Mouse (Mus musculus) olfactory bulb, adult 2 months (tissue): Measurements from ENCODE around the gene Rnf113a1. TPM values are rescaled to one million over a fixed set of nuclear protein-coding genes. Genes with fewer than 3 reads are reported as not detected.
"Not testable (repeated sequence)": the region's sequence is repeated elsewhere in the genome, so short reads cannot be mapped to it uniquely, and the experiment has no call there.

Experiments used
- H3K27ac ChIP-seq: fragments of 200-500 bp; 2 replicates; pipeline ENCODE4 v1.5.1; 2012; ENCODE audit warnings: low read depth, low read length; ENCODE audit not compliant: insufficient read depth
- H3K4me1 ChIP-seq: fragments of 200-500 bp; 2 replicates; pipeline ENCODE4 v1.6.1; 2012; ENCODE audit warnings: low read length; ENCODE audit not compliant: control insufficient read depth, insufficient read depth
- H3K4me3 ChIP-seq: fragments of 200-500 bp; 2 replicates; pipeline ENCODE4 v1.5.1; 2012; ENCODE audit warnings: mild to moderate bottlenecking, low read depth, low read length, moderate library complexity; ENCODE audit not compliant: insufficient read depth
- CTCF ChIP-seq: fragments of 200-500 bp; IDR thresholded peaks from 2 replicates; pipeline ENCODE4 v1.5.1; 2012; ENCODE audit warnings: low read depth, mild to moderate bottlenecking, low read length, moderate library complexity; ENCODE audit not compliant: insufficient read depth
- POLR2A ChIP-seq: fragments of 200-500 bp; IDR thresholded peaks from 2 replicates; pipeline ENCODE4 v1.6.1; 2012; ENCODE audit warnings: mild to moderate bottlenecking, low read depth, low read length, moderate library complexity; ENCODE audit not compliant: insufficient read depth
- WGBS: fragments of 180-500 bp; shearing (Covaris S2); methylation state at CpG from one replicate; pipeline ENCODE4 v1.1.7; 2018; 5-methylcytosine and 5-hydroxymethylcytosine counted together
- polyA plus RNA-seq: library from polyadenylated mRNA; stranded (reverse); fragments of >200 nt; gene quantifications from 2 replicates; pipeline ENCODE4 v1.2.4, GENCODE M21; 2012; ENCODE audit warnings: low replicate concordance; ENCODE audit not compliant: missing spikeins, insufficient read depth, insufficient read length

Gene Rnf113a1
- not detected in 2 replicates for polyA plus RNA-seq

- peak within 1 kb of the TSS; percentile 36 for H3K27ac ChIP-seq
- TF ChIP-seq CTCF, result no peak
- TF ChIP-seq POLR2A, result no peak
- H3K4me1 ChIP-seq, result no peaks in the 10 kb centered on the region
- WGBS, result 15% methylated on average over 63 of the region's 63 CpGs
- peak within 1 kb of the TSS; percentile 91 for H3K4me3 ChIP-seq
Observed at GRCm38 (mm10) chrX:37191105-37191743, at the start of gene Rnf113a1, which contains the start of gene Ndufa1. Gene Rnf113a1, plus strand, starts transcription at chrX:37191245. Gene Ndufa1, minus strand, starts transcription at chrX:37191163.

DNA sequence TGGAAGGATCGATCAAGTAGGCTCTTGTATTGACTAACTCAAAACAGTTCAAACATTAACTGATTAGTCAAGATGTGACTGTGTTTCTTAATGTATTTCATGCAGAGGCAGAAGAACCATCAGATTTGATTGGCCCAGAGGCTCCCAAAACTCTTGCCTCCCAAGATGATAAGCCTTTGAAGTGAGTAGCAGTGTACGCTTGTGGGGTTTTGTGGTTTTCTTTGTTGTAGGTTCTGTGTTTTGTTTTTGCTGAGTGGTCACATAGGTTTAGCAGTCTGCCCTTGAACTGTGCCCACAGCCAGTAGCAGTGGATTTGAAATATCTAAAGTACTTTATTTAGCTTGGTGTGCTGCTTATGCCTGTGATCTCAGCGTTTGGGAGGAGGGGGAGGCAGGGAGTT is 49.3 kb upstream of the Rnf113a1 start:
- 93% methylated on average over 3 of the region's 3 CpGs for WGBS
- Histone ChIP-seq H3K4me3 (no peak overlapping the region), H3K4me1 (no peaks in the 10 kb centered on the region), H3K27ac (no peak overlapping the region)
- no peak for TF ChIP-seq POLR2A
- TF ChIP-seq CTCF, result no peak

DNA sequence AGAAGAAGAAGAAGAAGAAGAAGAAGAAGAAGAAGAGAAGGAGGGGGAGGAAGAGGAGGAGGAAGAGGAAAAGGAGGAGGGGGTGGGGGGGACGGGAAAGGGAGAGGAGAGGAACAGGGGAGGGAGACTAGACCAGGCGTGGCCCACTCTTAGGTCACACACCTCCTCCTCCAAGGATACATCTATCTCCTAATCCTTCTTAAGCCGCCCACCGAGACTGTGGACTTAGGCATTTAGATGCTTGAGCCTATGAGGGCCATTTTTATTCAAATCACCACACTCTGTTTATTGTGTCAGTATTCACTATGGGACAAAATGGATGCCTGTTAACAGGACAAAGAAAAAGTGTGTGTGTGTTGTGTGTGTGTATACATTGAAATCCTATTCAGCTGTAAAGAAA is 46.5 kb upstream of the Rnf113a1 start:
- H3K4me1 ChIP-seq, H3K4me3 ChIP-seq, H3K27ac ChIP-seq: not testable (repeated sequence)
- WGBS, result 66% methylated on average over 2 of the region's 4 CpGs

DNA sequence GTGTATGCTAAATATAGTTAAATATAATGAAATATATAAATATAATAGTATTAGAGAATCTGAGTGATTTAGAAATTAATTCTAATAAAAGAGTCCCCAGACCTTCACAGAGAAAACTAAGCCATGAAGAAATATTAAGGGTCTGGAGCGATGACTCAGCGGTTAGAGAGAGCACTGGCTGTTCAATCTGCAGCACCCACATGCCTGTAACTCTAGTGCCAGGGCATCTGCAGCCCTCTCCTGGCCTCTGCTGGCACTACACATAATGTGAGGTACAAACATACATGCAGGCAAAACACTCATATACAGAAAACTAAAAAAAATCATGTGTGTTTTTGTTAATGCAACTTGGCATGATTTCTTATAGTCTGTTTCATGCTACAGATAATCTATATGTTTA is 46.1 kb upstream of the Rnf113a1 start:
- H3K4me3 ChIP-seq, result no peak overlapping the region
- no peak overlapping the region for H3K27ac ChIP-seq
- 86% methylated on average over 2 of the region's 2 CpGs for WGBS
- TF ChIP-seq CTCF (no peak), POLR2A (no peak)
- H3K4me1 ChIP-seq, result no peaks in the 10 kb centered on the region

DNA sequence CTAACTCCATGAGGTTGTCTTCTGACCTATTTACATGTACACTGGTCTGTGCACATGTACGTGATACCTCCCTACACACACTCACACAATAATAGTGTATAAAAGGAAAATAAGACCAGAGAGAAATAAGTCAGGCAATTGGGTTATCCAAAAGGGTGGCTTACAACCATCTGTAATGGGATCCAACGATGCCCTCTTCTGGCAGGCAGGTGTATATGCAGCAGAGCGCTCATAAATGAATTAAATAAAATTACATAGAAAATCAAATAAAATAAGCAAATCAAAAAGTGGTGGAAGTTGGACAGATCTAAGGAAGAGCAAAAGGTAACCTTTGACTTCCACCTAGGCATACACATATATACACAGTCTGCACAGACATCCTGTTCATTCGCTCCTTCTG is 33.2 kb upstream of the Rnf113a1 start:
- TF ChIP-seq CTCF (no peak), POLR2A (no peak)
- 70% methylated on average over 4 of the region's 4 CpGs for WGBS

GRCm38 (mm10) chrX:37161169-37161568 is 29.9 kb upstream of the Rnf113a1 start:
- WGBS, result 53% methylated on average over 10 of the region's 10 CpGs
- TF ChIP-seq CTCF, result no peak
- no peak for TF ChIP-seq POLR2A
- Histone ChIP-seq H3K4me3 (no peak overlapping the region), H3K27ac (no peak overlapping the region), H3K4me1 (no peaks in the 10 kb centered on the region; the same call in 1 of the 2 replicates)

More for the DNA sequence above, 33.2 kb upstream of the Rnf113a1 start:
- no peak overlapping the region for H3K4me3 ChIP-seq
- no peak overlapping the region for H3K27ac ChIP-seq
- H3K4me1 ChIP-seq, result no peaks in the 10 kb centered on the region; the same call in 1 of the 2 replicates

DNA sequence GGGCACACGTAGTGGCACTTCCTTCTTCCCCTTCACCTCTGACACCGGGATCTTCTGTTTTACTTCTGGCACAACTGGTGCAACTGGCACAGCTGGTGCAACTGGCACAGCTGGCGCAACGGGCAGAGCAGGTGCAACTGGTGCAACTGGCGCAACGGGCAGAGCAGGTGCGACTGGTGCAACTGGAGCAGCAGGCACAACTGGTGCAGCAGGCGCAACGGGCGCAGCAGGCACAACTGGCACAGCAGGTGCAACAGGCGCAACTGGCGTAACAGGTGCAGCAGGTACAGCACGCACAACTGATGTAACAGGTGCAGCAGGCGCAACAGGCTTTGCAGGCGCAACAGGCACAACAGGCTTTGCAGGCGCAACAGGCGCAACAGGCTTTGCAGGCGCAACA is 27.9 kb upstream of the Rnf113a1 start:
- TF ChIP-seq CTCF, result no peak
- TF ChIP-seq POLR2A, result no peak
- Histone ChIP-seq H3K4me3 (no peak overlapping the region), H3K27ac (no peak overlapping the region), H3K4me1 (no peaks in the 10 kb centered on the region; the same call in 1 of the 2 replicates)
- 81% methylated on average over 18 of the region's 18 CpGs for WGBS

GRCm38 (mm10) chrX:37167085-37167484 is 24.0 kb upstream of the Rnf113a1 start:
- Histone ChIP-seq H3K27ac (no peak overlapping the region), H3K4me3 (no peak overlapping the region), H3K4me1 (no peaks in the 10 kb centered on the region)
- TF ChIP-seq CTCF, result no peak
- no peak for TF ChIP-seq POLR2A
- 36% methylated on average over 3 of the region's 3 CpGs for WGBS

DNA sequence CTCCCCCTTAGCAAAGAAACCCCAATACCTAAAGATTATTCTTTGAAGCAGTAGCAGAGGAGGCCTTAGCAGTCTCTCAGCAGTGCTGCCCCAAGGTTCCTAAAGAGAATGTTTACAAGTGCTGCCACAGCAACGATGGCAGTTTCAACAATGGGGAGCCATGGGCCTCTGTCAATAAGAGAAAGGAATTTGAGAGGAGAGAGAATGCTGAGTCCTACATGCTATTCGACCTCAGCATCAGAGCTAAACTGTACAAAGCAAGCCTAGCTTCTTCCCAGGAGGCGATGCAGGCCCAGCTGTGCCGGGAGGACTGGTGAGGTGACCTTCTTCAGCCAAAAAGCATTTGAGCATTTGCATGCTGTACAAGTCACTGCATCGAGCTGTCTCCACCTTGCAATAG is 22.3 kb upstream of the Rnf113a1 start, which contains the start of gene Akap14:
Gene Akap14, minus strand, starts transcription at position 101 of the 400 bp plus-strand sequence.
- Histone ChIP-seq H3K4me1 (no peaks in the 10 kb centered on the region), H3K27ac (no peak within 1 kb of the TSS), H3K4me3 (no peak within 1 kb of the TSS)
- 46% methylated on average over 5 of the region's 5 CpGs for WGBS
- TF ChIP-seq CTCF (no peak), POLR2A (no peak)

DNA sequence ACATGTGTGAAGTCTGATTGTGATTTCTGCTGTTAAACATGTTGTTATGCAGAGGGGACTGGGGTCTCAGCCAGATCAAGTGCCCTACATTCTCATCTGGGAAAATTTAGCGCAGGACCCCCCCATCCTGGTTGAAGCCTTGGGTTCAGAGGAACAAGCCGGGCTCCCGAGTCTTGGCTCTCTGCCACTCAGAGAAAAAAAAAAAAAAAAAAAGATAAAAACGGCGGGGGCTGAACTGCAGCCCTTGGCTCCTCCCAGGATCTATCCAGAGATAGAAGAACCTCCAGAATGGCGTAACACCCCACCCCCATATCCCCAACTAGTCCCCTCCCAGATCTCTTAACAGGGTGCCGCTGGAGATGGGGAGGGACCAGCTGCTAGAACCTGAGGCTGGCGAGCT is 6.6 kb upstream of the Rnf113a1 start:
- not testable (repeated sequence) for H3K4me3 ChIP-seq, H3K4me1 ChIP-seq, H3K27ac ChIP-seq
- 45% methylated on average over 7 of the region's 8 CpGs for WGBS
